Mouse (Mus musculus) ovary, adult 18-20 months (tissue): ENCODE data around the gene Tmod2.
A peak's percentile ranks its signal among the peaks of the same experiment; 100 is the strongest.
"Not testable (repeated sequence)": the region's sequence is repeated elsewhere in the genome, so short reads cannot be mapped to it uniquely, and the experiment has no call there.

Source experiments
- DNase-seq: peaks from one replicate; pipeline ENCODE4 v3.0.0; 2022; ENCODE audit warnings: low spot score, mixed read lengths

The Tmod2 gene

DNA sequence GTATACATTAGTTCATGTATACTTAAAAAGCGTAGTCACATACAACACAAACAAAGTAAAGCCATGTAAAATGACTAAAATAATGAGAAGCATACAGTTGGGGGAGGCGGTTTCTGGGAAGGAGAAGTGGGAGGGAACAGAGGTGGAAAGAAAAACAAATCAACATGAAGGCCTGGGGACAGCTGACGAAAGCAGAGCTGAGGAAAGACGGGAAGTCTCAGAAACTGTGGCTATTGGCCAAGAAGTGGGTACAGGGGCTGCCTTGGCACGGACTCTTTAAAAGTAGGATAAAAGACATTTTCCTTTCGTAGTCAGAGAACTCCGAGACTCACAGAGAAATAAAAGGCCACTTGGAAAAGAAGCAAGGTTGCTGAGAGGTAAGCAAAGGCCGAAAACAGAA, 62.1 kb downstream of the Tmod2 start:
- no peak for DNase-seq

DNA sequence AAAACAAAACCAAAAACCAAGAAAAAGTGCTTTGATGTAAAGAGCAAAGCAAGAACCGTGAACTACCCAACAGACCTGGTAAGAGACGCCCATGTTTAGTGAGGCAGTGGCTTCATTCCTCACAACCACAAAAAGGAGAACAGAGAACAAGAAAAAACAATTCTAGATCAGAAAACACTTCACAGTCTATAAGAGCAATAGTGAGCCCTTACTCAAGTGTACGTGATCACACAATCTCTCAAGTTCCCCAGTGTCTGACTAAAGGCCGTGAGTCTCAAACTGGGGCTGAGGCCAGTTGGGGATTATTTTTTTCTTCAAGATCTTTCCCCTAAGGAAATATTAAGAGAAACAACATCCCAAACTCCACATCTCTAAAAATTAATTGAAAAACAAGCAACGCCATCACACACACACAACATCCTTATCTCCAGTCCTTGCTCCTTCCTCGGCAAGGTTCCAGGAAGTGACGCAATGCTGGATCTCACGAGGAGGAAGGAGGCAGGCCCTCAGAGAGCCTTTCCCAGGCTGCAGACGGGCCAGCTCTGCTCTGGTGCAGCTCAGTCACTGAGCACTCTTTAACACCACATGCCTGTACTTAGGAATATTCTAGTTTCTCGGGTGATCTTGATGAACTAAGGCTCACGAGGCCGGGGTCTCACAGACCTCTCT, 64.1 kb downstream of the Tmod2 start:
- peak; percentile 75 for DNase-seq

DNA sequence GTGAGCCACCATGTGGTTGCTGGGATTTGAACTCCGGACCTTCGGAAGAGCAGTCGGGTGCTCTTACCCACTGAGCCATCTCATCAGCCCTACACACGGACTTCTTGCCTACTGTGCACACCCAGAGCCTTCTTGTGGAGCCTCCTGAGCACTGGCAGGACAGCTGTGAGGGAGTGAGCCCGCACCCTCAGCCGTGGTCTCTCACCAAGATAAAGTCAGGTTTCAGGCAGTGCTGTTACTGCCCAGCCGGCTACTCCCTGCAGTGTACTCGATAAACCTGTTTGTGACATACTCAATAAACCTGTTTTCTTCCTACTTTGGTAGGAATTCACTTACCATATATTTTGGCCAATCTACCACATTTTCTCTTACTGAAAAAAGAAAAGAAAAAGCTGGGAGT, 65.6 kb downstream of the Tmod2 start:
- no peak for DNase-seq

DNA sequence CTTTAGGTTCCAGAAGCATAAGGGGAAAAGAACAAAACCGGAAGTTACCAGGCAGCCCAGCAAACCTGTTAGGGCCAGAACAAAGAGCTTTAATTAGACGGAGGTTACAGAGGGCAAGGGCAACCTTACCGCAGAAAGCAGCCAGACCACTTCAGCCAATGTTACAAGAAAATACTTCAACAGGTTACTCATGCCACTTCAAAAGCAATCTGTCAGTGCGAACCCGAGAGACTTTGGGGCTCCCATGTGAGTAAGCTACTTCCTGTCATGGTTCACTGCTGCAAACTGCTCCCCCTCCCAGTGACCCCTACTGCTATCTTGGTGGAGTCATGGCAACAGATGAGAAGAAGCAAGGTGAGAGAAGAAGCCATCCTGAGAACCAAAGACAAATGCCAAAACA, 69.6 kb downstream of the Tmod2 start:
- DNase-seq: no peak

DNA sequence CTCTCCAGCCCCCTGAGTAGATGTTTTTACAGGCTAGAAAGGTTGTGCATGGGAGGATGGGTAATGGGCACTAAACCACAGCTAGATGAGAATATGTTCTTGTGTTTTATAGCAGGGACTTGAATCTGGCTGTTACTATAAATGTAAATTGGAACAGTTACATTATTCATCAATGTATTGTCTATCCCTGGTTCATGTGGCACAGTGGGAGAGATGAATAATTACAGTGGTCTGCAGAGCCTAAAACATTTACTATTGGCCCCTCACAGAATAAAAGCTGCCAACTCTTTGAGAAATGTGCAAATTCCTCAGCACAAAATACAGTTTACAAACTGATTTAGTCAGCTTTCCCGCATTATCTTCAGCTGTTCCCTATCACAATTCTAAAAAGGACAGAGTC, 74.7 kb downstream of the Tmod2 start:
- DNase-seq: no peak

DNA sequence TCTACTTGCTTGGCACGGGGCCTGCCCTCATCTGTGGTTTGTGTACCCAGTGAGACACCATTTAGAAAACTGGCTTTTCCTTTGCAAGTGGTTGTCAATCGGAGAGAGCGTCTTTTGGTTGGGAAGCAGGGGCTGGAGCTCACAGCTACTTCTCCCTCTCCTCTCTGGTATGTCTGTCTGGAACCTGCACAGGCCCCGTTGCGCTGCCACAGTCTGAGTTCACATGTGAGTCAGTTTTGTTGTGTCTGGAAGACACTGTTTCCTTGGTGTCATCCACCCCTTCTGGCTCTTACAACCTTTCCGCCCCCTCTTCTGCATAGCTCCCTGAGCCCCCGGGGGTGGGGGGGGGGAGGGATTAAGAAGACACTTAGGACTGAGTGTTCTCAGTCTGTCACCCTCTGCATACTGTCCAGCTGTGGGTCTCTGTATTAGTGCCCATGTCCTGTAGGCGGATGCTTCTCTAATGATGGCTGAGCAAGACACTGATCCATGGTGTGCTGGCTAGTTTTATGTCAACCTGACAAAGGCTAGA, 76.6 kb downstream of the Tmod2 start:
- no peak for DNase-seq

DNA sequence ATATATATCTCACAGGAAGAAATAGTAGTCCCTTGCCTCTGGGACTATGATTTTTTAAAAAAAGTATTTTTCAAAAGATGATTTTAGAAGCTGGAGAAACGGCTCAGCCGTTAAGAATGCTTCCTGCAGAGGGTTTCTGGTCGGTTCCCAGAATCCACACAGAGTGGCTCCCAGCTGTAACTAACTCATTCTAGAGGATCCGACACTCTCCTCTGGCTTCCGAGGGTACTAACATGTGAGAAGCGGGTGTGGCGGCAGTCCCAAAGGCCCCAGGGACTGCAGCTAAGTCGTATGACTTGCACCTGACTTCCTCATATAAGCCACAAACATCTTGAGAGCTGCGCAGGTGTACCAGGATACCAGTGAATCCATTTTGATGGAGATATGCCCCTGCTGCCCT, 78.1 kb downstream of the Tmod2 start:
- not testable (repeated sequence) for DNase-seq

DNA sequence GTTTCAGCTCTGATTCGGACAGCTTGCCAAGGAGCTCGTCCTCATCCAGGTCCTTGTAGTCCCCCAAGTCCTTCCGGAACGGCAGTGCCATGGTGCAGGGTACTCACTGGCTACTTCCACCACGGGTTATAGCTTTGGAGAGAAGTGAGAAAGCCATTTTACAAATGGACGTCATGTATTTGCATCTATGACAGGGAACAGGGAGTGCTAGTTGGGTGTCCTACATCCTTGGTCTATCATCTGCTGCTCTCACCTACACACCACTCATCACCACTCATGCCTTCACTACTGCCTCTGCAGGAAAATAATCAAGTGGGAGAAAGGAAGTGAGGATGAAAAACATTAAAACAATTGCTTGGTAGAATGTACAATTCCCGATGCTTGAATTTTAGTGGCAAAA, 78.7 kb downstream of the Tmod2 start:
- no peak for DNase-seq

DNA sequence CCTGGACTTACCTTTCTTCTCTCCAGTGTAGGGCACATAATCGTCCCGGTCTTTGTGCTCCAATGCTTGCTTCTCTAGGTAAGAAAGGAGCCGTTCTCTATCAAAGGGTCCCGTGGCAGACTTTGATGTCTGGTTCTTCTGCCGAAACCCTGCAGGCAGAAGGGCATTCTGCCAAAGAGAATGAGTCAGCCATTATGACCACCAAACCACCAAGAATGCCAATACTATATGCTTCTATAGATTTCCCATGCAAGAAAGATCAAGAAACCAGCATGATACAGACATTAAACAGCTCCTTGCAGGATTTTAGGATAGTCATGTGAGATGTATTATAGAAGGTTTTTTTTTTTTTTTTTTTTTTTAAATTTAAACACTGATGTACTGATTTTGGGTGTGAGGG, 81.8 kb downstream of the Tmod2 start:
- DNase-seq: no peak

DNA sequence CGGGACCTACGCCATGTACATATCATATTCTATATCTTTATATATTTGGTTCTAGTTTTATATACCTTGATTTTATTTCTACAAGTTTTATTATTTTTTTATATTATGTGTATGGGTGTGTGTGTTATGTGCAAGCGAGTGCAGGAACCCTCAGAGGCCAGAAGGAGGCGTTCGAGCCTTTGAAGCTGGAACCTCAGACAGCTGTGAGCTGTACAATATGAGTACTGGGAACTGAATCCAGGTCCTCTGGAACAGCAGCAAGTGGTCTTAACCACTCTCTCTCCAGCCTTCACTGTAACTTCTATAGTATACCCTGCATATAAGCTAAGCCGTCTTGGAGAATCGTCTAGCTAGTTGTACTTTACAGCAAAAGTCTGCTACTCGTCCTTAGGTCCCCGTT, 83.0 kb downstream of the Tmod2 start:
- no peak for DNase-seq

DNA sequence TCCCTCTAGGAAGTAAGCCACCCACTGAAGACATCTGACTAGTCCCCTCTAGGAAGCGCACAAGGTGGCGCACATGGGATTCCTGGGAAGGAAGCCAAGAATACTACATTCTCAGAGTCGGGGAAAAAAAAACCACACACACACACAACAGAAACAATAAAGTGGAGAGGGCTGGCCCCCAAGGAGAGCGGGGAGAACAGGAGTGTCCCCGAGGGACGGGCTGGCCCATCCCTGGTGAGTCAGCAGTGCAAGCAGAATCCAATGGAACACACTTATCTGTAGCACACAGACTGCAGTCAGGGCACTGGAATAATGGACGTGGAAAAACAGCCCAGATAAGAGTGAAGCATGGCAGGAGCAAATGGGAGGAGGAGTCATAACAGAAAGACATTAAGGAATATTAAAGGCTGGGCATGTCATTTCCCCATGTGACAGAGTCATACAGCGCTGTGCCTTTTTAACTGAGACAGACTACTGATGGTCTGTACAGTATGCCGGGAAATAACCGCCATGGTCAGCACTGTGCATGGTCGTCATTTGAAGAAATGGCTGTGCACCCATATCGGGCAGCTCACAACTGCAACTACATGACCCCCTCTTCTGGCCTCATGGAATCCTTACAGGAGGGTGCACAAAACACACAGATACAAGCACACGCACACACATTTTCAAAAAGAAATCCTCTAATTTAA, 83.6 kb downstream of the Tmod2 start:
- peak; percentile 36 for DNase-seq

DNA sequence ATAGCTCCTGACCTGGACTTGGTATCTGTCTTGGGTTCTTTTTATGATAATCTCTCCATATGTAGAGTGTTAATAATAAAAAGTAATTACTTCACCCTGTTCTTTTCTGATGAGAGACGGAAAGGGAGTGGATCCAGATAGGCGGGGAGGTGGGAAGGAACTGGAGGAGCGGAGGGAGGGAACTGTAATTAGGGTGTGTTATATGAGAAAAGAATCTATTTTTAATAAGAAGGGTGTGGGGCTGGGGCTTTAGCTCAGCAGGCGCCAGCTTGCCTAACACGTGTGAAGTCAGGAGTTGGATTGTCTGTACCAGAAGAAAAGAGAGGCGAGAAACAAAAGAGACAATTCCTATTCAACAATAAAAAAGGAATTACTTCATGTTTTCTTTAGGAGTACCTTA, 87.5 kb downstream of the Tmod2 start:
- no peak for DNase-seq

DNA sequence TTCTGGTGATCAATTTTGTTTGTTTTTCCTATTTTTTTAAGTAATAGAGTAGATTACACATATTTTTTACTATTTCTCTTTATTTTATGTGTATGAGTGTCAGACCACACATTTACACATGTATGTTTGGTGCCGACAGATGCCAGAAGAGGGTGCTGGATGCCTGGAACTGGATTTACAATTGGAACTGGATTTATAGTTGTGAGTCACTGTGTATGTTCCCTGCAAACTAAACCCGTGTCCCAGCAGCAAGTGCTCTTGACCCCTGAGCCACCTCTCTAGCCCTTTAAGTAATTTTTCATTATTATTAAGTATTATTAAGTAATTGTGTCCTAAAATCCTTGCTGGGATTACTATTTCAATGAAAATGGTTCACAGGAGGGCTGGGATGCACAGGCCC, 88.9 kb downstream of the Tmod2 start:
- DNase-seq: no peak

DNA sequence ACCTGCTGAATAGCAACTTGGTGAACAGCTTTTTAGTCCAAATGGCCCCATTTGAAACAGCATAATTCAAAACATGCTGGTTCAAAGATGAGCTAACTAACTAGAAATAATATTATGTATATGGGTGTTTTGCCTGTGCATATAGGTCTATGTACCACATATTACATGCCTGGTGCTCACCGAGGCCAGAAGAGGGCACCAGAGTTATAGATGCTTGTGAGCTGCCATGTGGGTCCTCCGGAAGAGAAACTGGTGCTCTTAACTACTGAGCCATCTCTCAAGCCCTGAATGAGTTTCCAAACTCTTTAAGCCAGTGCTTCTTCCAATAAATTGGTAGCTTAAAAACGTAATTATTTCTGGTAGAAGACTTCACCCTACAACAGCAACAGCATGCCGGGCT, 89.3 kb downstream of the Tmod2 start:
- no peak for DNase-seq

DNA sequence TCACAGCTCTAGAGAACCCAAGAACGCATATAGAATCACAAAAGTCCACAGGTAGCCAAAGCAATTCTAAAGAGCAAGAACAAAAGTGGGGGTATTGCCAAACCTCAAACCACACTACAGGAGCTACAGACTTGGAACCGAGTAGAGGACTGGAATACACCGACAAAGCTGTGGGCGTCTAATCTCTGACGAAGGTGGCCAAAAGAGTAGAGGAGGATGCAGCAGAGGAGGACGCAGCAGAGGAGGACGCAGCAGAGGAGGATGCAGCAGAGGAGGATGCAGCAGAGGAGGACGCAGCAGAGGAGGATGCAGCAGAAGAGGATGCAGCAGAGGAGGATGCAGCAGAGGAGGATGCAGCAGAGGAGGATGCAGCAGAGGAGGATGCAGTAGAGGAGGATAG, 90.2 kb downstream of the Tmod2 start:
- no peak for DNase-seq

DNA sequence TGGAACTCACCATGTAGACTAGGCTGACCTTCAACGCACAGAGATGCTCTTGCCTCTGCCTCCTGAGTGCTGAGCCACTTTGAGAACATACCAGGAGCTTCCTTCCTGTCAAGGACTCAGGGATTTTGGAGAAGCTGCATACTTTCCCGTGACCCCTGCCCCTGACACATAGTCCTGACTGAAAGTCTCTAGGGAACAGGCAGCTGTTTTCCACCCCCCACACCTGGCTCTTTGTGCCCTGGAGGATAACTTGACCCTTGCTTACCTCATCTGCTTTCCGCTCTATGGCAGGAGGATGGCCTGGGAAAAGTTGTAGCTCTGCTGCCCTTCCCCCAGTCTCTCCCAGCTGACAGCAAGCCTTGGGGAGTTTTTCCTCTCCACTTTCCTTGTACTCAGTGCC, 93.4 kb downstream of the Tmod2 start:
- no peak for DNase-seq
